Mouse (Mus musculus): ENCODE measurements at regions not wholly inside any gene's neighbourhood (a gene's known extent, or its start where the extent isn't known, plus 50 kb on each side); places are given as distances from the start of the nearest gene placed in this dataset.
"Not testable (repeated sequence)": the region's sequence is repeated elsewhere in the genome, so short reads cannot be mapped to it uniquely, and the experiment has no call there.

DNA sequence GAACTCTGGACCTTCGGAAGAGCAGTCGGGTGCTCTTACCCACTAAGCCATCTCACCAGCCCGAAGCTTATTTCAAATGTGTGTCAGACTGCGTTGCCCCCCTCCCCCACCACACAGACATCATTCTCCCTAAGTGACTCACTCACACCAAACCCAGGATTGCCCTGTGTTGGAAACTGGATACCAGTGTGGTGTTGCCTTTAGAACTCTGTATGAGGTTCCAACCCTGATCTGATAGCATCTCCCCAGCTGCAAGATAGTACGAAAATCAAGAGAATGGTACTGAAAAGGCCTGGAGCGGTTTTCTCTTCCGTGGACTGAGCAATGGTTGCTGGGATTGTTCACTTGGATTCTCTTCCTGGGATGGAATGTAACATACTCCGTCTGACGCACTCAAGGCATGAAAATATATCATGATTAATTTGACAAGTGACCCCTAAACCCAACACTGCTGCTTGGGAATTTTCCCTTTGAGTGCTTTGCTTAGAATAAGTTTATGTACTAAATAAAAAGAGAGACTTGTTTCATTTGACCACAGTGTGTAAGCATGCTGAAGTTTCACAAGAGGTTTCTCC is 63.0 kb downstream of the Hand2 start:
- no peak for DNase-seq (ENCODE audit: low read depth, low spot score)

DNA sequence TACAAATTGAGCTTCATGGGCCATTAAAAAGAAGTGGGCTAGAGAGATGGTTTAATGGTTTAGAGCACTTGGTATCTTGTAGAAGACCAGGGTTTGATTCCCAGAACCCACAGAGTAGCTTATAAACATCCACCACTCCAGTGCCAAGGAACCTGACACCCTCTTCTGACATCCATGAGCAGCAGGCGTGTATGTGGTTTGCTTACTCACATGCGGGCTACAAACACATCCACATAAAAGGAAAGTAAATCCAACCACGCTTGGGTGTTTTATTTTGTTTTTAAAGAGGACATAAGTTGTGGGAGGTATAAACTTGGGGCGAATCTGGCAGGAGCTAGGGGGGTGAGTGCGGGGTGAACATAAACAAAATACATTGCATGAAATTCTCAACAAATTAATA is 66.8 kb downstream of the Hand2 start:
- DNase-seq (ENCODE audit: low read depth, low spot score), result no peak

DNA sequence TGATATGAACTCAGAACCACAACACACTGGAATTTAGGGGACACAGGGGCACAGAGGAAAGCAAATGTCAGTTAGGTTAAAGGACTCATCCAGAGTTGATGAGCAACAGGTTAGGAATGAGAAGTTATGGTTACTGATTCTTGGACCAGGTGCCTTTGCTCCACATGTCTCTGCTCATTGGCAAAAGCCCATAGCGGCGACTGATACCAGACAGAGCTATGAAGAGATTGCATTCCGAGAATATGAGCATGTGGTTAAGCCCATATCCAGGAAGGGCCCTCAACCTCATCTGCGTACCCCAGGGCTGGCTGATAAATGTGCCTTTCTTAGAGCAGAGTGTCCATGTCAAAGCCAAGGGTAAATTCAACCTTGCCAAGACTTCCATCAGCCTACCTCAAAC is 67.1 kb upstream of the Scrg1 start:
- DNase-seq (ENCODE audit: low read depth, low spot score), result no peak

DNA sequence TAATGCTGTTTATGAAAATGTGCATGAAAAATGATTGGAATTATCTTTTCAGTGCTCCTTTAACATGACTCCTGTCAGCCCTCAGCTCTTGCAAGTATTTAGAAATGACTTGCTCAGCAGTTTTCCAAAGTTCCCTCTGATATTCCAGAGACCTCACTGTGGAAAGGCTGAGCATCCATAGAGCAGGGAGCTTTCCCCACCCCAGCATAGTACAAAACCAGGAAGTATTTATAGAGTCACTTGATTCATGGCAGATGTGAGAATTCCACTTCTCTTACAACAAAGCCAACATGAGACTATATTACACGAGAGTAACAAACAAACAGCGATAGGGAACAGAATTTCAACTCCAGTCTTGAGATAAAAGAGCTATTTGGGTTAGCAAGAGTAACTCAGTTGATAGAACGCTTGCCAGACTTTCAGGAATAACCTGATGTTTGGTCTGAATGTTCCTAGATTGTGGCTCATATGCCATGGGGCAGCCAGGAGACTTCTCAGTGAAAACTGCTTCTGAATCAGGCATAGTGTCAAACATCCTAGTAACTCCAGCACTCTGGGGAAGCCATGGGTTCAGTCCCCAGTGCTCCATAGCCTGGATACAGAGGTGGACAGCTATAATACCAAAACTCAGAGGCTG is 57.6 kb upstream of the Scrg1 start:
- no peak for DNase-seq (ENCODE audit: low read depth, low spot score)

DNA sequence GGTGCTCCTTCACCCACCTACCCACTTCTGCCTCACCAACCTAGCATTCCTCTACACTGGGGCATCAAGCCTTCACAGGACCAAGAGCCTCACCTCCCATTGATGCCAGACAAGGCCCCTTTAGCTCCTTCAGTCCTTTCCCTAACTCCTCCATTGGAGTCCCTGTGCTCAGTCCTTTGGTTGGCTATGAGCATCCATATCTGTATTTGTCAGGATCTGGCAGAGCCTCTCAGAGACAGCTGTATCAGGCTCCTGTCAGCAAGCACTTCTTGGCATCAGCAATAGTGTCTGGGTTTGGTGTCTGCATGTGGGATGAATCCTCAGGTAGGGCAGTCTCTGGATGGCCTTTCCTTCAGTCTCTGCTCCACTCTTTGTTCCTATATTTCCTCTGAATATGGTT is 55.6 kb upstream of the Scrg1 start:
- DNase-seq (ENCODE audit: low read depth, low spot score), result not testable (repeated sequence)

DNA sequence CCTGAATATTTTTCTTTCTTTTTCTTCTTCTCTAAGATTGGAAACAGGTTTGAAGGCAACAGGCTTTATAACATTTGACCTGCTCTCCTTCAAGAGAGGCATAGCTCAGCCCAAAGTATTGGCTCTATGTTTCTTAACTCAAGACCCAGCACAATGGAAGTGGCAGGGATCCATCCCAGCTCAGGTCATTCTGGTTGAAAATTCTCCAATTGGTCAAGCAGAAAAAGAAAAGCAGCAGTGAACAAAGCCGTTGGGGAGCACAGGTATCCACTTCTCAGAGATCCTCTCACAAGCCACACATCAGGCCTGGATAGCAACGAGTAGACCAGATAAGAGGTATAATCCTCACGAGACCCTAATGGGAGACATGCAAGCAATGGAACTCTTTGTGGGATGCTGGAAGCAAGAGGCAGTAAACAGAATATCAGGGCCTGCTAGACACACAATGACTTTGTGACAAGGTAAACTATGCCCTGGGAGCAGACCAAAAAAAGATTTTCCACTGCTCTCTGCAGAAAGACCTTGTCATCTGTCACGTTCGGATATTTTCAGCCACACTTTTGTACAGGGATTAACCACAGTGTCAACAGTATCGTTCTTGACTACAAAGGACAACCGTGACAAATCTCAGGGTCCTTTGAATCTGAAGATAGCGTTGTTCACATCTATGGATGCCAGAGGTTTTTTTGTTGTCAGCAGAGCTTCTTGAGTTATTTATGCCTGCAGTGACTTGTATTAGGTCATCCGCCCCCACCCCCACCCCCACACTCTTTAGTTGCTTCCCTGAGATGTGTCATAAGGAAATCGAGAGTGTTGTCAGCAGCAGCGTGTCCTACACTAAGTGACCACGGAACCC is 54.7 kb upstream of the Scrg1 start:
- no peak for DNase-seq (ENCODE audit: low read depth, low spot score)

DNA sequence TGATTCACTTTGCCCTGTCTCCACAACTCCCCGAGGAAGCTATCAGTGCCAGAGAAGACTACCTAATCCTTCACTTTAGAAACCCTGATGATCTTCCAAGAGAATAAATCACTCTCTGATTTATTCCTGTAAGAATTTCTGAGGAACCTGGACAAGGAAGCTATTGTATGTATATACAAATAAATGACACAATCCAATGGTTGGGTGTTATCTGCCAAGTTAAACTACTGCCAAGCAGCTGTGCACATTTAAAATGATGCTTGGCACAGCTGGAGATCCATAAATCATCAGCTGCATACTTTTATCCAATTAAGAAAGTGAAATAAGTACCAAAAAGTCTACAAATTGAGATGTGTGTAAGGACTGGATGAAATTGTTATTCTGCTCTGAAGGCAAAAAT is 54.1 kb upstream of the Scrg1 start:
- no peak for DNase-seq (ENCODE audit: low read depth, low spot score)

DNA sequence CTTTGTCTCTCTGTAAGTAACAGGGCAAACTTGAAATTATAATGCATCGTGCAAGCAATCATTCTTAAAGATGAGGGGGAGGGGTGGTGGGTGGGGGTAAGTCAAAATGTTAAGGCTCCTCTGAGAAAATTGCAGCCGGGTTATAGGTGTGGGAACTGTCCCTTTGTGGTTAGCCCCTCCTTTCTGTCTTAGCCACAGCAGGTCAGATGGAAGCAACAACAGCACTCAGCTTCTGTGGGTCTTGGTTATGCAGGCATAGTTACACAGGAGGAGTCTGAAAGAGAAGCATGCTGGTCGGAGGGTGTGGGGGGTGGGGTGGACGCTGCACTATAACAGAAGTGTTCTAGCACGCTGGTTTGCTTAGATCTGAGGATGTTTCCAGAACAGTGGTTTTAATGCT is 53.5 kb upstream of the Scrg1 start:
- no peak for DNase-seq (ENCODE audit: low read depth, low spot score)

DNA sequence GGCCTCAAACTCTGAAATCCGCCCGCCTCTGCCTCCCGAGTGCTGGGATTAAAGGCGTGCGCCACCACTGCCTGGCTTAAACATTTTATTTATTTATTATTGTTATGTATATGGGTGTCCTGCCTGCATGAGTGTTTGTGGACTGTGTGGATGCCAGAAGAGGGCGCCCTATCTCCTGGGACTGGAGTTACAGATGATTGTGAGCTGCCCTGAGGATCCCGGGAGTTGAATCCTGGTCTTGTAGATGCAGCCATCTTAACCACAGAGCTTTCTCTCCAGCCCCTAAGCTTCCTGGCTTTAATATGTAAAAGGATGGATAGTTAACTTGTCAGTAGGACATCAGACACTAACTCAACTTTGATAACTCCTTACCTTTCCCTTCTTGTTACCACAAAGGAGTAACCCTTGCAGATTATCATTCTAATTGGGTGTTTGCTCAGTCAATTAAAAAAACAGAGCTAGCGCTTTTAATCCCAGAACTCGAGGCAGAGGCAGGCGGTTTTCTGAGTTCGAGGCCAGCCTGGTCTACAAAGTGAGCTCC is 52.0 kb upstream of the Scrg1 start:
- peak; percentile 93 for DNase-seq (ENCODE audit: low read depth, low spot score)

DNA sequence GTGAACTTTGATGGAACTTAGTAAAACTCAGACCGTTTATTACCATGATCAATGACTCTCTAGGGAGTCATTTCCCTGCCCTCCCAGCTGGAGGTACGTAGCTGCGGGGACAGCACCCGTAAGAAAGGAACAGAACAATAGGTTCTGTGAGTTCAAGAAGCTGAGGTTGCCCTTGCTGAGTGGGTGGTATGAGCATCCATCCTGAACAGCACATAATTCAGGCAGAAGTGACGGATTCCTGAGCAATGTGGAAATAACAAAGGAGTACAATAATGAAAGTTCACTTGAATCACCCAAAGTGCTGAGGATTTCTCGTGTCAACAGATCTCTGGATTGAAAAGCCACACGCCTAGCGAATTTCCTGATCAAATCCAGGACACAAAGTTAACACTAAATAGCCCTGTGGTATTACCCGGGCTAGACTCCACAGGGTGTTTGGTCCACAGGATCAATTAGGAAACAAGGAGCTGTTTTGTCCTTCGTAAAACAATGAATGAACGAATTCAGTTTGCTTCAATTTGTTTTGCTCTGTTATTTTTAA is 50.4 kb upstream of the Scrg1 start:
- no peak for DNase-seq (ENCODE audit: low read depth, low spot score)
